Mouse (Mus musculus) lung, postnatal 0 days (tissue): Measurements from ENCODE around the gene Sf3b6.

Source experiments
- CTCF ChIP-seq: IDR thresholded peaks from 2 replicates; pipeline ENCODE4 v1.5.1; 2016; ENCODE audit warnings: antibody characterized with exemption, mild to moderate bottlenecking
- EP300 ChIP-seq: IDR thresholded peaks from 2 replicates; pipeline ENCODE4 v1.6.1; 2016; ENCODE audit warnings: antibody characterized with exemption, mild to moderate bottlenecking, control low read depth

- TF ChIP-seq CTCF (no peak), EP300 (no peak)
Measured at GRCm38 (mm10) chr12:4842456-4842855, 25.1 kb downstream of the Sf3b6 start.
